Mouse (Mus musculus) erythroblast, embryonic 14.5 days (primary cell): ENCODE results near the gene Mrps18b.

Experiments used
- GATA1 ChIP-seq: IDR thresholded peaks from 2 replicates; pipeline ENCODE4 v1.6.1; 2012; ENCODE audit warnings: low read length, inconsistent platforms, mixed read lengths
- TAL1 ChIP-seq: IDR thresholded peaks from 3 replicates; pipeline ENCODE4 v1.6.1; 2012; ENCODE audit warnings: low read length, inconsistent platforms, mixed read lengths

DNA sequence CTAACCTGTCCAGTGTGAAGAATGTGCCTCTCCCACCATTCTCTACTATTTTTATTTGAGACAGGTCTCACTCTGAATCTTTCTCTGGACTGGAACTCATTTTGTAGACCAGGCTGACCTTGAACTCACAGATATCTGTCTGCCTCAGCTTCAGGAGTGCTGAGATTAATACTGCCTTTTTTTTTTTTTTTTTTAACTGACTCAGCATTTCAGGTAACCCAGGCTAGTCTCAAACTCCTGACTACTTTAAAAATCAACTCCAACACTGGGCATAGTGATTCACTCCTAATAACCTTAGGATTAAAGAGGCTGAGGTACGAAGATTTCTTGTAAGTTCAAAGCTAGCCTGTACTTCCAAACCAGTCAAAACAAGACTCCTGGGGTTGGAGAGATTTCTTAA lies 10.6 kb downstream of the Mrps18b start:
- TF ChIP-seq GATA1: no peak
- TF ChIP-seq TAL1: no peak
